Mouse (Mus musculus): ENCODE data around the gene Myrfl. TPM values are rescaled to one million over a fixed set of nuclear protein-coding genes. Genes with fewer than 3 reads are reported as not detected.

Gene Myrfl
- not detected for total RNA-seq (2023)

DNA sequence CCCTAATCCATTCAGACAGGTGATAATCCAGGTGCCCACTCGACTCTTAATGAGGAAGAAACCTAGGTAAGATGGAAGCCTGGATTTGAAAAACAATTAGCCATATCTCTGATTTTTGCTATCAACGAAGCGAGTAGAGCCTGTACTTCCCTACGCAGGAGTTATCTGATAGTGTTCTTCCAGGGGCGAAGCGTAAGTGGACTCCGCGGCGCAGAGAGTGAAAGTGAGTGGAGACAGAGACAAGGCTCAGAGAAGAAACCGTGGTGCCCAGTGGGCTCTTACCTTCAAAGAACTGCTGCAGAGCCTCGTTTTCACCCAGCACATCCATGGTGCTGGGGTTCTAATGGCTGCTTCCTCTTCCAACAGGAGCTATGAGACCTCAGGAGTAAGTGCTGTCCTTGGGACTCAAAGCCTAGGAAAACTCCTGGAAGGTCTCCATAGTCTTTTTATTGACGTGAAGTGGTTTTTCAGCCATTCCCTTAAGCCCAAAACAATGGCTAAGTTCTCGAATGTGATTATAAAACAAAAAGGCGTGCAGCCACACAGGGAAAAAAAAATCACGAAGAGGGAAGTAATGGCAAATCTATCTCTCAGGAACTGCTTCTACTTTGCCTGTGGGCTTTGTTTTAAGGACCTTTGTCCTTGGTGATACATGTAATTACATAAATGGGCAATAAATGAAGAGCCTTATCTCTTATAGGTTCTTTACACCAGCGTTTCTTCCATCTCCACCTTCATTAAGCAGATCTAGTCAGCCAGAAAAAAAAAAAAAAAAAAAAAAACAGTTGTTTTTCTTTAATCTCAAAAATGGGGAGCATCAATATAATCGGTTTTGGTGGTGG, at the start of gene Myrfl:
Myrfl (minus strand) TSS at position 584 of the 842 bp plus-strand sequence.

Other genes starting within 250 kb of the Myrfl start
- 103 TPM for gene Rab3ip, start 53.9 kb upstream of the Myrfl start, total RNA-seq (2023)
- not detected for gene Gm10271, start 75.7 kb upstream of the Myrfl start, total RNA-seq (2023)
- not detected for gene Best3, start 89.4 kb upstream of the Myrfl start, total RNA-seq (2023)
- not detected for gene Lrrc10, start 148.4 kb upstream of the Myrfl start, total RNA-seq (2023)
- gene Cct2, start 166.9 kb upstream of the Myrfl start, total RNA-seq (2023) = 249 TPM

Measured in CD8-positive naive resting alpha-beta T cell, adult 57 days (primary cell).